11 mouse cellular contexts compared by ENCODE assay signal in the genomic region with DNA sequence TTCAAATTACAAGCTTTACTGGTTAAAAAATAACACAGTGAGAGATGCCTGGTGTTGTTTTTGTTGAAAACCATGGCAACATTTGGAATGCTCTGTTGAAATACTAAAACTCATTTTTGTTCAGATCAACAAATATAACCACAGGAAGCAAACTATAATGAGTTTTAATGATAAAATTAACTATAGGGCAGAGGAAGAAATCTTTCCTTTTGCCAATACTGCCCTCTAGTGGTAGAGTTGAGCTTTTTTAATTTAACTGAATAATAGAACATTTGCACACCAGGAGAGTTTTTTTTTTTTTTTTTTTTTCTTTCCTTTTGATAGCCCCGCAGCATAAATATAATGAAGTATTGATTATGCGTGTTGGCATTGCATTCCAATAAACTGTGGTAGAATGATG.
A peak's percentile ranks its signal among the peaks of the same experiment; 100 is the strongest.
DNase-seq lines count a peak whose midpoint lies in the region; ATAC-seq and TF ChIP-seq lines count a peak whose summit lies in the region.
"Had no signal": no experiment of that assay in that cellular context is flagged by ENCODE, and none has a peak within 500 bp of the region (broad histone marks: within the 10 kb centered on the region; RNA-seq: fewer than 3 reads in every experiment).

No protein-coding gene starts in this region.

- ATAC-seq in hindbrain, postnatal 0 days: no peak
- no peak for ATAC-seq in embryonic facial prominence, embryonic 14.5 days (ENCODE audit: low read depth)
- ATAC-seq: intestine, embryonic 15.5 days had no signal

- peak; percentile 81 for DNase-seq in hindbrain, postnatal 0 days (ENCODE audit: low spot score)
- no peak for DNase-seq in hindbrain, embryonic 10.5 days (ENCODE audit: low spot score)
- DNase-seq in 3T3-L1 (ENCODE audit: low read depth, low spot score) (peak; percentile 63), MEL (ENCODE audit: low read depth, low spot score) (peak; percentile 34)
- DNase-seq in embryonic facial prominence, embryonic 14.5 days (ENCODE audit: low spot score): peak; percentile 52
- DNase-seq in thymus, postnatal 4 days: no peak
- no peak for DNase-seq in right cerebral cortex, postnatal 25 days
- no peak for DNase-seq in heart, postnatal 25 days (ENCODE audit: low spot score)
- DNase-seq: gastrocnemius, postnatal 25 days; liver, embryonic 13.5 days had no signal

- TF ChIP-seq POLR2A in MEL (IDR thresholded peaks at IDR 0.05; ENCODE audit: control insufficient read depth in 1 of 2, insufficient read depth in 1 of 2, low read depth in 1 of 2, low read length in 2 of 2, poor library complexity in 1 of 2): no peak

- TF ChIP-seq EP300 in MEL (IDR thresholded peaks at IDR 0.05; ENCODE audit: low read depth in 1 of 2, low read length in 2 of 2): no peak

- no peaks in the 10 kb centered on the region for H3K9me3 ChIP-seq in hindbrain, postnatal 0 days (ENCODE audit: low read length)
- H3K9me3 ChIP-seq in hindbrain, embryonic 10.5 days: no peaks in the 10 kb centered on the region
- no peaks in the 10 kb centered on the region for H3K9me3 ChIP-seq in MEL (replicated peaks; ENCODE audit: insufficient read depth, low read length)
- no peaks in the 10 kb centered on the region for H3K9me3 ChIP-seq in embryonic facial prominence, embryonic 14.5 days (ENCODE audit: control insufficient read depth, low read length)
- H3K9me3 ChIP-seq: intestine, embryonic 15.5 days; liver, embryonic 13.5 days had no signal

- intact Hi-C loops in heart, postnatal 25 days (cut with DNase I): loop anchor here (10.0 kb wide), 1 partner anchor 381 kb away; no protein-coding TSS in a partner anchor

- H3K27me3 ChIP-seq in hindbrain, postnatal 0 days (ENCODE audit: insufficient read depth, low read length): no peaks in the 10 kb centered on the region
- no peaks in the 10 kb centered on the region for H3K27me3 ChIP-seq in hindbrain, embryonic 10.5 days (ENCODE audit: insufficient read depth, poor library complexity, severe bottlenecking)
- no peaks in the 10 kb centered on the region for H3K27me3 ChIP-seq in MEL (ENCODE audit: control insufficient read depth in 1 of 2, insufficient read depth in 2 of 2, low read length in 2 of 2)
- H3K27me3 ChIP-seq in embryonic facial prominence, embryonic 14.5 days (replicated peaks; ENCODE audit: control insufficient read depth, insufficient read depth, low read length): no peaks in the 10 kb centered on the region
- H3K27me3 ChIP-seq: intestine, embryonic 15.5 days; liver, embryonic 13.5 days had no signal

- no peaks in the 10 kb centered on the region for H3K79me2 ChIP-seq in MEL (ENCODE audit: control insufficient read depth, insufficient read depth, low read length, poor library complexity)

- H3K4me2 ChIP-seq in hindbrain, postnatal 0 days (ENCODE audit: low read depth, low read length): no peak overlapping the region
- no peak overlapping the region for H3K4me2 ChIP-seq in embryonic facial prominence, embryonic 14.5 days (ENCODE audit: low read depth, low read length)
- H3K4me2 ChIP-seq: intestine, embryonic 15.5 days; liver, embryonic 13.5 days had no signal

- 25% methylated on average over 2 of the region's 2 CpGs for WGBS in hindbrain, postnatal 0 days
- 28% methylated on average over 2 of the region's 2 CpGs for WGBS in hindbrain, embryonic 10.5 days
- WGBS in embryonic facial prominence, embryonic 14.5 days: 23% methylated on average over 2 of the region's 2 CpGs

- no peak overlapping the region for H3K9ac ChIP-seq in hindbrain, postnatal 0 days (replicated peaks; ENCODE audit: low read length)
- no peak overlapping the region for H3K9ac ChIP-seq in MEL (ENCODE audit: control insufficient read depth, low read depth, low read length, poor library complexity, severe bottlenecking)
- no peak overlapping the region for H3K9ac ChIP-seq in embryonic facial prominence, embryonic 14.5 days (ENCODE audit: low read depth, low read length)
- H3K9ac ChIP-seq: intestine, embryonic 15.5 days; liver, embryonic 13.5 days had no signal

- no peaks in the 10 kb centered on the region for H3K4me1 ChIP-seq in hindbrain, postnatal 0 days (ENCODE audit: insufficient read depth, low read length)
- H3K4me1 ChIP-seq in hindbrain, embryonic 10.5 days (replicated peaks): no peaks in the 10 kb centered on the region
- H3K4me1 ChIP-seq in MEL (ENCODE audit: control insufficient read depth in 1 of 2, insufficient read depth in 2 of 2, low read length in 2 of 2): no peaks in the 10 kb centered on the region
- no peaks in the 10 kb centered on the region for H3K4me1 ChIP-seq in embryonic facial prominence, embryonic 14.5 days (ENCODE audit: control insufficient read depth, insufficient read depth, low read length)
- H3K4me1 ChIP-seq: intestine, embryonic 15.5 days; liver, embryonic 13.5 days had no signal

- H3K27ac ChIP-seq in hindbrain, postnatal 0 days: no peak overlapping the region
- H3K27ac ChIP-seq in hindbrain, embryonic 10.5 days: no peak overlapping the region
- no peak overlapping the region for H3K27ac ChIP-seq in MEL (ENCODE audit: control insufficient read depth, low read depth, low read length)
- H3K27ac ChIP-seq in embryonic facial prominence, embryonic 14.5 days (replicated peaks; ENCODE audit: low read depth, low read length): no peak overlapping the region
- H3K27ac ChIP-seq: intestine, embryonic 15.5 days; liver, embryonic 13.5 days had no signal

- no peaks in the 10 kb centered on the region for H3K36me3 ChIP-seq in hindbrain, postnatal 0 days (ENCODE audit: insufficient read depth, low read length)
- H3K36me3 ChIP-seq in hindbrain, embryonic 10.5 days: no peaks in the 10 kb centered on the region
- H3K36me3 ChIP-seq in MEL (ENCODE audit: control insufficient read depth in 1 of 2, insufficient read depth in 2 of 2, low read length in 2 of 2): no peaks in the 10 kb centered on the region
- no peaks in the 10 kb centered on the region for H3K36me3 ChIP-seq in embryonic facial prominence, embryonic 14.5 days (ENCODE audit: control insufficient read depth, insufficient read depth, low read length)
- H3K36me3 ChIP-seq: intestine, embryonic 15.5 days; liver, embryonic 13.5 days had no signal

- no peak overlapping the region for H3K4me3 ChIP-seq in hindbrain, postnatal 0 days (ENCODE audit: low read length)
- no peak overlapping the region for H3K4me3 ChIP-seq in hindbrain, embryonic 10.5 days
- H3K4me3 ChIP-seq in MEL (ENCODE audit: control insufficient read depth in 1 of 2, insufficient read depth in 1 of 2, low read depth in 2 of 2, low read length in 2 of 2): no peak overlapping the region
- no peak overlapping the region for H3K4me3 ChIP-seq in embryonic facial prominence, embryonic 14.5 days (ENCODE audit: low read depth, low read length)
- H3K4me3 ChIP-seq: intestine, embryonic 15.5 days; liver, embryonic 13.5 days had no signal

- TF ChIP-seq RAD21 in MEL (IDR thresholded peaks at IDR 0.05; ENCODE audit: low read depth, low read length): peak; percentile 75

- peak; percentile 68 for TF ChIP-seq CTCF in hindbrain, postnatal 0 days (IDR thresholded peaks at IDR 0.05; ENCODE audit: low read depth)
- peak in 1 of 3 experiments; percentile 55; a peak in 2 of 6 replicates for TF ChIP-seq CTCF in MEL (IDR thresholded peaks at IDR 0.05 in 2 of 3, conservative IDR thresholded peaks at IDR 0.05 in 1 of 3; ENCODE audit: control insufficient read depth in 1 of 3, insufficient read depth in 1 of 3, low read depth in 2 of 3, low read length in 3 of 3, poor library complexity in 1 of 3, severe bottlenecking in 1 of 3)

TF ChIP-seq in MEL, 35 proteins besides CTCF, POLR2A, EP300 and RAD21:
- TF ChIP-seq POLR2AphosphoS5 (IDR thresholded peaks at IDR 0.05; ENCODE audit: borderline replicate concordance, low read depth, low read length): no peak
- peak; percentile 59; the same call in 1 of the 2 replicates for TF ChIP-seq ZNF384 (IDR thresholded peaks at IDR 0.05; ENCODE audit: low read depth, low read length)
- TF ChIP-seq SMC3 (IDR thresholded peaks at IDR 0.05; ENCODE audit: low read depth, low read length): peak; percentile 49
- no peak for TF ChIP-seq MXI1 (IDR thresholded peaks at IDR 0.05; ENCODE audit: low read depth, low read length)
- TF ChIP-seq ZC3H11A (IDR thresholded peaks at IDR 0.05; ENCODE audit: low read depth, low read length): peak; percentile 31; the same call in 1 of the 2 replicates

Comparison
In these comparisons a context has a peak if more than half of its experiments do, and no peak if none do; other contexts are left out.
1. DNase-seq: peak in hindbrain, postnatal 0 days (single experiment), 3T3-L1 (single experiment), MEL (single experiment) and embryonic facial prominence, embryonic 14.5 days (single experiment); none in hindbrain, embryonic 10.5 days (single experiment), thymus, postnatal 4 days (single experiment), right cerebral cortex, postnatal 25 days (single experiment) and heart, postnatal 25 days (single experiment).